Mouse (Mus musculus) midbrain, embryonic 11.5 days (tissue): ENCODE measurements around the gene Olfr1415. TPM values are rescaled to one million over a fixed set of nuclear protein-coding genes. Genes with fewer than 3 reads are reported as not detected.
A peak's percentile ranks its signal among the peaks of the same experiment; 100 is the strongest.
"Not testable (repeated sequence)": the region's sequence is repeated elsewhere in the genome, so short reads cannot be mapped to it uniquely, and the experiment has no call there.

Experiments
- ATAC-seq: fragments of 200-750 bp; cut with Nextera tagmentation; 2 replicates; pipeline ENCODE4 v1.8.0; 2017; ENCODE audit warnings: moderate TSS enrichment, moderate library complexity; ENCODE audit not compliant: low FRiP score
- DNase-seq: peaks from one replicate; pipeline ENCODE4 v3.0.0; 2015; ENCODE audit warnings: low spot score; ENCODE audit errors: missing footprints
- H3K27ac ChIP-seq: fragments of 300-500 bp; sonication (generic); 2 replicates; pipeline ENCODE4 v1.5.1; 2014; ENCODE audit warnings: low read depth, low read length
- H3K27me3 ChIP-seq: fragments of 300-500 bp; sonication (generic); 2 replicates; pipeline ENCODE4 v1.6.1; 2014; ENCODE audit warnings: mild to moderate bottlenecking, low read length, moderate library complexity, mixed read lengths; ENCODE audit not compliant: control insufficient read depth, insufficient read depth
- H3K36me3 ChIP-seq: fragments of 300-500 bp; sonication (generic); 2 replicates; pipeline ENCODE4 v1.6.1; 2014; ENCODE audit warnings: mild to moderate bottlenecking, low read length, moderate library complexity, mixed read lengths; ENCODE audit not compliant: control insufficient read depth, insufficient read depth
- H3K4me1 ChIP-seq: fragments of 300-500 bp; sonication (generic); 2 replicates; pipeline ENCODE4 v1.6.1; 2014; ENCODE audit warnings: low read length; ENCODE audit not compliant: control insufficient read depth, insufficient read depth
- H3K4me2 ChIP-seq: fragments of 300-500 bp; sonication (generic); 2 replicates; pipeline ENCODE4 v1.6.1; 2014; ENCODE audit warnings: mild to moderate bottlenecking, moderate library complexity
- H3K4me3 ChIP-seq: fragments of 300-500 bp; sonication (generic); 2 replicates; pipeline ENCODE4 v1.5.1; 2014; ENCODE audit warnings: low read depth, low read length
- H3K9ac ChIP-seq: fragments of 300-500 bp; sonication (generic); 2 replicates; pipeline ENCODE4 v1.6.1; 2014; ENCODE audit warnings: low read length
- H3K9me3 ChIP-seq: fragments of 300-500 bp; sonication (generic); 2 replicates; pipeline ENCODE4 v1.6.1; 2016; ENCODE audit warnings: low read length; ENCODE audit not compliant: control insufficient read depth
- WGBS: fragments of 180-500 bp; shearing (Covaris S2); extraction: QIAGEN DNeasy Blood & Tissue Kit; methylation state at CpG from one replicate; pipeline ENCODE4 v1.1.7; 2014; 5-methylcytosine and 5-hydroxymethylcytosine counted together
- polyA plus RNA-seq: library from polyadenylated mRNA; unstranded; fragments of >200 nt; fragmentation: Nextera tagmentation; extraction: Ambion mirVana; gene quantifications from 2 replicates; pipeline ENCODE4 v1.2.1, GENCODE M21; 2014

Gene Olfr1415
- not detected in 2 replicates for polyA plus RNA-seq

DNA sequence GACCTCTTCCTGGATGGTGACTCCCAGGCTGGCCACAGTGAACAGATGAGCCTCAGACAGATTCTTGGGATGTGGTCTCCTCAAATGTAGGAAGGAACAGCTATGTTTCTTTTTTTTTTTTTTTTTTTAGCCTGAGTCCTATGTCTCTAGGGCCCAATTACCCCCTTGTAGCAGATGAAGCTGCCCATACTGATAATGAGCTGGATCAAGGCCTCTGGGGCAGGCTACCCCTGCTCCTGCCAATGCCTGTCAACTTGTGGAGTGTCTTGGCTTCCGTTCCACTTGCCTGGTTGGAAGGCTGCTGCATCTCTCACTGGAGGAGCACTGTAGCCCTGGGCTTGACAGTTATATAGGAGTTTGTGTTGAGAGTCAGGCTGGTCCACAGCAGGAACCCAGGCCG is at the start of gene Olfr1415:
Gene Olfr1415 (minus strand): TSS at position 101 of the 400 bp plus-strand sequence.
- Histone ChIP-seq H3K4me3 (no peak within 1 kb of the TSS), H3K36me3 (no peaks in the 10 kb centered on the region), H3K9ac (no peak within 1 kb of the TSS), H3K9me3 (no peaks in the 10 kb centered on the region), H3K4me1 (no peaks in the 10 kb centered on the region), H3K27ac (no peak within 1 kb of the TSS), H3K4me2 (no peak within 1 kb of the TSS), H3K27me3 (no peaks in the 10 kb centered on the region)
- ATAC-seq (no peak), DNase-seq (no peak)
- WGBS = 92% methylated on average over 2 of the region's 2 CpGs

DNA sequence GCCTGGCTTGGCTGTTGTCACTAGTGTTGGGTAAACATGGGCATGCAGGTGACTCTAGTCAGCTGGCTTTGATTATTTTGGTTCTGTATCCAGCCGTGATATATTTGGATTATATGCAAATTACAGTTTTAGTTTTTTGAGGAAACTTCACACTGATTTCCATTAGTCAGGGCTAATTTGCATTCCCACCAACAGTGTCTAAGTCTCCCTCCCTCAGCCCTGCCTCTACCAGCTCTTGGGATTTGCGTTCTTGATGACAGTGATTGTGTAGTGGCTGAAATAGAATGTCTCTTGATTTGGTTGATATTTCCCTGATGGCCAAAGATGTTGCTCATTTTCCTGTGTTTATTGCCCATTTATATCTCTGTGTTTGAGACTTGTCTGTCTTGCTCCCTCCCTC is 43.2 kb upstream of the Olfr1415 start:
- 38% methylated on average over 2 of the region's 2 CpGs for WGBS
- DNase-seq = no peak
- no peak overlapping the region for H3K4me3 ChIP-seq
- no peak for ATAC-seq
- no peaks in the 10 kb centered on the region for H3K4me1 ChIP-seq
- no peak overlapping the region for H3K27ac ChIP-seq
- no peaks in the 10 kb centered on the region for H3K9me3 ChIP-seq
- no peaks in the 10 kb centered on the region for H3K36me3 ChIP-seq
- H3K9ac ChIP-seq = no peak overlapping the region
- H3K27me3 ChIP-seq = no peaks in the 10 kb centered on the region
- no peak overlapping the region for H3K4me2 ChIP-seq

DNA sequence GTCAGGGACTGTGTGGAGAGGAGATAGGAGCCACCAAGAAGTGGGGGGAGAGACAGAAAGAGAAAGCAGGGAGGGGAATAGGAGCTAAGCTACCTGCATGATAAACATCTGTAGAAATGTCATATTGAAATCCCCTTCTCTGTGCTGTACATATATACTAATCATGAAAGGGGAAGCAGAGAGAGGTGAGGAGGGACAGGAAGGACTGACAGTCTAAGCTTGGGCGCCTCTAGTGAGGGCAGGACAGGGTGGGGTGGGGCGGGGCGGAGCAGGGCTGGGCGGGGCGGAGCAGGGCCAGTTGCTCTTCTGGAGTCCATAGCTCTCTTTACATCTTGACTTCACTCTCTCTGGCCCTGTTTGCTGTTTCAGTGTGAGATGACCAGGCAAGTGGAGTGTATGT is 41.1 kb upstream of the Olfr1415 start:
- Histone ChIP-seq H3K27ac (no peak overlapping the region), H3K27me3 (no peaks in the 10 kb centered on the region), H3K4me2 (no peak overlapping the region), H3K9ac (no peak overlapping the region), H3K9me3 (no peaks in the 10 kb centered on the region), H3K4me1 (no peaks in the 10 kb centered on the region), H3K36me3 (no peaks in the 10 kb centered on the region), H3K4me3 (no peak overlapping the region)
- no peak for ATAC-seq
- no peak for DNase-seq
- 24% methylated on average over 5 of the region's 5 CpGs for WGBS

DNA sequence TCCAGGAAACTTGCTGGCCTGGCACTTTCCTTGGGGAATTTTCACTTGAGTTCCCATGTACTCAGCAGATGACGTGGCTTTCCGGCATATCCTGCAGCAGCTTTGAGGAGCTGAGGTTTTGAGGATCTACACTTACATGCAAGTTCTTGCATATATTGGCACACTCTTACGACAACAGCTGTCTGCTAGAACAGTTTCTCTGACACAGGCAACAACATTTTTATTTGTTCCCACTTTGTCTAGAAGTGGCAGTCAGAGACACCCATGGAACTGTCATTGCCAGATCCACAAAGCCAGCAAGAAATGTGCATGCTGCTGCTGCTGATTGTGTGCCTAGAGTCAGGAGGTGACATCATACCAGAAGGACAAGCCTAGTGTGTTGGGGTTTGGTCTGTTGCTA is 27.9 kb upstream of the Olfr1415 start:
- 90% methylated on average over 3 of the region's 3 CpGs for WGBS
- no peaks in the 10 kb centered on the region for H3K36me3 ChIP-seq
- no peaks in the 10 kb centered on the region for H3K4me1 ChIP-seq
- no peaks in the 10 kb centered on the region for H3K9me3 ChIP-seq
- H3K27me3 ChIP-seq = no peaks in the 10 kb centered on the region
- DNase-seq = no peak
- H3K27ac ChIP-seq = no peak overlapping the region
- H3K4me2 ChIP-seq = no peak overlapping the region
- no peak overlapping the region for H3K9ac ChIP-seq
- no peak overlapping the region for H3K4me3 ChIP-seq
- no peak for ATAC-seq

DNA sequence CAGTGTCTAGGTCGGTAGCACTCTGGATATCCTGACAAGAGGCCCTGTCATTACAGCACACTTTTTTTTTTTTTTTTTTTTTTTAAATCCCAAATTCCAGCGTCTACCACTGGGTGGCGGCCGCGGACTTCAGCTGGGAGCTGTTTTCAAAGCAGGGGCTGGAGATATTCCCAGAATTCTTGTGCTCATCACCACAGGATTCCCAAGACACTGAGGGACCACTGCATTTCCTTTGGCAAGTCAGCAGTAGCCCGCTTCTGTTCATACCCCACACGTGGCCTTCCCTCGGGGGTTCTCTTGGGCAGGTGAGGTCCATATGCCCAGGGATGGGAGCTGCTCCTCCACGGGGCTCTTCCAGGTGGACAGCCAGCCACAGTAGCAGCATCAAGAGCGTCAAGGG is 25.5 kb upstream of the Olfr1415 start:
- H3K4me1 ChIP-seq = no peaks in the 10 kb centered on the region
- H3K27ac ChIP-seq = no peak overlapping the region
- WGBS = 20% methylated on average over 10 of the region's 10 CpGs
- DNase-seq (peak; percentile 90), ATAC-seq (0 out of 2 replicates have a peak, but pooled peaks have one; percentile 19)
- H3K4me3 ChIP-seq = no peak overlapping the region
- H3K27me3 ChIP-seq = no peaks in the 10 kb centered on the region
- H3K4me2 ChIP-seq = no peak overlapping the region
- H3K9me3 ChIP-seq = no peaks in the 10 kb centered on the region
- H3K9ac ChIP-seq = no peak overlapping the region
- no peaks in the 10 kb centered on the region for H3K36me3 ChIP-seq

DNA sequence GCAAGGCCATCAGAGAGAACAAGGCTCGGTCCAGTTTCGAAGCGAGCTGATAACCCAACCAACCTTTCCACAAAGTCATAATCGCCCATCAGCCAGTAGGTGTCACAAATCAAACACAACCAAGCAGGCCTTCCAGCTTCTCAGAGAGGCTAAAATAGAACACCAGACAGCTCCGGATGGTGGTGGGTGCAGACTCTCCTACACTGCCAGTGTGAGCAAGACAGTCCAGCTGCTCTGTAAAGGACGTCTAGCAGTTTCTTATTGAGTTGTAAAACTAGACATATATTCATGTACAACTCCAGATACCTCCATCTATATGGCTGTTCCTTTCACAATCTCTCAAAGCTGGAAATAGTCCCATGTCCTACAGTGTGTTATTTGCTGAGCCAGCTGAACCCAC is 23.1 kb upstream of the Olfr1415 start:
- H3K36me3 ChIP-seq = no peaks in the 10 kb centered on the region
- no peaks in the 10 kb centered on the region for H3K27me3 ChIP-seq
- no peaks in the 10 kb centered on the region for H3K9me3 ChIP-seq
- no peak for ATAC-seq
- no peak overlapping the region for H3K4me3 ChIP-seq
- H3K27ac ChIP-seq = no peak overlapping the region
- no peak overlapping the region for H3K9ac ChIP-seq
- no peak overlapping the region for H3K4me2 ChIP-seq
- no peak for DNase-seq
- WGBS = 94% methylated on average over 6 of the region's 6 CpGs
- no peaks in the 10 kb centered on the region for H3K4me1 ChIP-seq

DNA sequence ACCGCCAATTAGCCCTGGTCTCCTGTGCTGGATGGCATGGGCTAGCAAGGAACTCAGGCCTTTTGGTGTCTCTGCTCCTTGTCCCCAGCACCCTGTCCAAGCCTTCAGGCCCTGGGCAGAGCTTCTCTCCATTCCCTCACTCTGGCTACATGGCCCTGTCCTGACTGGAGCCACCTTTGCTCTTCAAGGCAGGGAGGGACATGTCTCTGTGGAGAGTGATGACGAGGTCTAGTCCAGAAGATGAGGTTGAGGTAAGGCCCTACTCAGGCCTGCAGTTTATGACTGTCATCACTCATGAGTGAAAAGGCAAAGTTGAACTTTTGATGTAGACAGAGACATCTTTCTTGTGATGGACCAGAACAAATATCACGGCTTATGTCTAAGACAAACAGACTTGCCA is 22.7 kb upstream of the Olfr1415 start, which contains the start of gene Olfr1414:
Gene Olfr1414 (minus strand): TSS at position 101 of the 400 bp plus-strand sequence.
- Histone ChIP-seq H3K9me3 (no peaks in the 10 kb centered on the region), H3K4me3 (no peak within 1 kb of the TSS), H3K27ac (no peak within 1 kb of the TSS), H3K9ac (no peak within 1 kb of the TSS), H3K27me3 (no peaks in the 10 kb centered on the region), H3K36me3 (no peaks in the 10 kb centered on the region), H3K4me2 (no peak within 1 kb of the TSS), H3K4me1 (no peaks in the 10 kb centered on the region)
- ATAC-seq (no peak), DNase-seq (no peak)
- WGBS = 90% methylated on average over 3 of the region's 3 CpGs

DNA sequence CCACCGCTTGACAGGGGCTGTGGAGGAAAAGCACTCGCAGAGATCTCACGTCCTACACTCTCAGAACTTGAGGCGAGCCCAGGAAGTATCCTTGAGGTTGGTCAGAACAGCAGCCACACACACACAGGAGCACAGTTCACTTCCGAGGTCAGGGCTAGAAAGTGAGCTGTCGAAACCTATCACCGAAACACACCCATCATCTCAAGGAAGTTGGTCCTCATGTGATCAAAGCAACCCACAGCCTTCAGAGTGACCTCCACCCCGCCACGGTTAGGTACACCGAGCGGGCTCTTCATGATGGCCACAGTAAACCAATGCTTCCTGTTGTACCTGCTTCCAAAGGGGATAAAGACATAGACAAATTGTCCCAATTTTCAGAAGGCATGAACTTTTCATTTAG is 19.5 kb upstream of the Olfr1415 start:
- Histone ChIP-seq H3K27me3 (no peaks in the 10 kb centered on the region), H3K9me3 (no peaks in the 10 kb centered on the region), H3K27ac (no peak overlapping the region), H3K9ac (no peak overlapping the region), H3K4me2 (no peak overlapping the region), H3K4me3 (no peak overlapping the region), H3K4me1 (no peaks in the 10 kb centered on the region), H3K36me3 (no peaks in the 10 kb centered on the region)
- WGBS = 88% methylated on average over 11 of the region's 11 CpGs
- DNase-seq (no peak), ATAC-seq (no peak)

DNA sequence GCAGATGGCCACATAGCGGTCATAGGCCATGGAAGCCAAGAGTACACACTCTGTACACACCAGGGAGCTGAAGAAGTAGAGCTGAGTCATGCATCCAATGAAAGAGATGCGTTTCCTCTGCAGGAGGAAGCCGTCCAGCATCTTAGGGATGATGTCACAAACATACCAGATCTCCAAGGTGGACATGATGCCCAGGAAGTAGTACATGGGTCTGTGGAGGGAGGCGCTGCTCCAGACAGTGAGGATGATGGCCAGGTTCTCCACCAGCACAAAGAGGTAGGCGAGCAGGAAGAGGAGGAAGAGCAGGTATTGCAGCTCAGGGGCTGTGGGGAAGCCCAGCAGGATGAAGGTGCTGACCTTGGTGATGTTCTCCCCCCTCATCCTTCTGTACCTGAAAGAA is 15.7 kb upstream of the Olfr1415 start:
- not testable (repeated sequence) for H3K9ac ChIP-seq, H3K4me2 ChIP-seq, H3K9me3 ChIP-seq, H3K36me3 ChIP-seq, H3K27me3 ChIP-seq, ATAC-seq, H3K4me1 ChIP-seq, H3K4me3 ChIP-seq, H3K27ac ChIP-seq, DNase-seq
- 90% methylated on average over 4 of the region's 5 CpGs for WGBS

DNA sequence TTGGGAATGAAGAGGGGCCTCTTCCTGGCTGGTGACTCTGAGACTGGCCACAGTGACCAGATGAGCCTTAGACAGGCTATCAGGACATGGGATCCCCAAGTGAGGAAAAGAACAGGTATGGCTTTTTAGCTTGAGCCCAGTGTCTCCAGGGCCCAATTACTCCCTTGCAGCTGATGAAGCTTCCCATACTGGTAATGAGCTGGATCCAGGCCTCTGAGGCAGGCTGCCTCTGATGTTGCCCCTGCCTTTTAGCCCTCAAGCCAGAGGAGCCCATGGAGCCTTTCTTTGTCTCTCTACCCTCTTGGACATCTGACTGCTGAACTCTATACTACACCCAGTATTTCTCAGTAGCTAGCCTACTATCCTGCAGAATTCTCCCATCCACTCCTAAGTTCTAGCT is 10.9 kb downstream of the Olfr1415 start, which contains the start of gene Olfr1416:
Gene Olfr1416 (minus strand): TSS at position 101 of the 400 bp plus-strand sequence.
- ATAC-seq = no peak
- Histone ChIP-seq H3K4me2 (no peak within 1 kb of the TSS), H3K27ac (no peak within 1 kb of the TSS), H3K27me3 (no peaks in the 10 kb centered on the region), H3K9me3 (no peaks in the 10 kb centered on the region; the same call in 1 of the 2 replicates), H3K4me1 (no peaks in the 10 kb centered on the region), H3K9ac (no peak within 1 kb of the TSS), H3K36me3 (no peaks in the 10 kb centered on the region), H3K4me3 (no peak within 1 kb of the TSS)
- DNase-seq = no peak
